Mouse (Mus musculus) forebrain, embryonic 10.5 days (tissue): ENCODE results near the gene Rpl41. TPM values are rescaled to one million over a fixed set of nuclear protein-coding genes. Genes with fewer than 3 reads are reported as not detected.
"Not testable (repeated sequence)": the region's sequence is repeated elsewhere in the genome, so short reads cannot be mapped to it uniquely, and the experiment has no call there.

Experiments
- DNase-seq: peaks from one replicate; pipeline ENCODE4 v3.0.0-alpha.2; 2017; ENCODE audit warnings: low spot score; ENCODE audit errors: extremely low spot score
- H3K27ac ChIP-seq: fragments of 300-500 bp; sonication (generic); 2 replicates; pipeline ENCODE4 v1.5.1; 2016; ENCODE audit warnings: mild to moderate bottlenecking
- H3K27me3 ChIP-seq: fragments of 300-500 bp; sonication (generic); 2 replicates; pipeline ENCODE4 v1.6.1; 2016; ENCODE audit warnings: mild to moderate bottlenecking; ENCODE audit not compliant: poor library complexity, severe bottlenecking
- H3K36me3 ChIP-seq: fragments of 300-500 bp; sonication (generic); replicated peaks from 2 replicates; pipeline ENCODE4 v1.6.1; 2016; ENCODE audit warnings: mild to moderate bottlenecking, moderate library complexity
- H3K4me1 ChIP-seq: fragments of 300-500 bp; sonication (generic); 2 replicates; pipeline ENCODE4 v1.6.1; 2016
- H3K4me3 ChIP-seq: fragments of 300-500 bp; sonication (generic); 2 replicates; pipeline ENCODE4 v1.5.1; 2016; ENCODE audit warnings: mild to moderate bottlenecking, moderate library complexity
- H3K9me3 ChIP-seq: fragments of 300-500 bp; sonication (generic); 2 replicates; pipeline ENCODE4 v1.6.1; 2016; ENCODE audit warnings: mild to moderate bottlenecking, moderate library complexity
- WGBS: fragments of 180-500 bp; shearing (Covaris S2); methylation state at CpG from one replicate; pipeline ENCODE4 v1.1.7; 2016; 5-methylcytosine and 5-hydroxymethylcytosine counted together
- polyA plus RNA-seq: library from polyadenylated mRNA; unstranded; fragments of >200 nt; fragmentation: Nextera tagmentation; extraction: Ambion mirVana; gene quantifications from 2 replicates; pipeline ENCODE4 v1.2.1, GENCODE M21; 2016

The Rpl41 gene
- polyA plus RNA-seq, 1 experiment from 2014 or later, result 3,608 TPM

DNA sequence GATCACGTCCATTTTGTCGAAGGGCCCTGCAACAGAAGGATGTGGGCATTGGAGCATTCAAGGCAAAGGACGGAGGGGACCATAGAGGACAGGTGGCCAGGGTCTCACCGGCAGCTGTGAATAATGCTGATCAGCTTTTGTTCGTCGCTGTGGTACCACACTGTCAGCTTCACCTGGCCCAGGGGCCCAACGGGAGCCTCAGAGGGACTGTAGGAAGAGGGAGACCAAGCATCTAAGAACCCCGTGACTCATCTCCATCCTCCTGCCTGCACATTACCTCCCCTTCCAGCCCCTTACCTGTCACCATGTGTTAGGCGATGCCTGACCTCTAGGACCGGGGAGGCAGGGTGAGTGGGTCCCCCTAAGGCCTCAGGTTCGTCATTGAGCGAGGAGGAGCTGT lies 37.3 kb downstream of the Rpl41 start:
- Histone ChIP-seq H3K36me3 (peaks cover 2% of the 10 kb centered on the region; the same call in 1 of the 2 replicates), H3K9me3 (no peaks in the 10 kb centered on the region), H3K27ac (no peak overlapping the region), H3K4me1 (peaks cover 8% of the 10 kb centered on the region), H3K4me3 (no peak overlapping the region), H3K27me3 (peaks cover 20% of the 10 kb centered on the region)
- no peak for DNase-seq
- WGBS, result 80% methylated on average over 12 of the region's 12 CpGs

DNA sequence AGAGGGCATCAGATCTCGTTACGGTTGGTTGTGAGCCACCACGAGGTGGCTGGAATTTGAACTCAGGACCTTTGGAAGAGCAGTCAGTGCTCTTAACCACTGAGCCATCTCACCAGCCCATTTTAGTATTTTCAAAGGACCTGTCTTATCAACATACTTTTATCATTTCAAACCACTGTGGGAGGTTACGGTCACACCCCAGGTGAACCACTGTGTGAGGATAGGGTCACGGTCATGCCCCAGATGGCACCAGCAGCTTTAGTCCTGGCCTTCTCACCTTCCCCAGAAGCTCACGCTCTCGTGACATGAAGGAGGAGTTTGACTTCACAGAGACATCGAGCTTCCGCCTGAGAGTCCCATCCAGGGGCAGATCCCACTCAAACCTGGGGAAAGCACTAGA lies 37.9 kb downstream of the Rpl41 start:
- Histone ChIP-seq H3K9me3 (no peaks in the 10 kb centered on the region), H3K27me3 (peaks cover 15% of the 10 kb centered on the region), H3K36me3 (peaks cover 2% of the 10 kb centered on the region; the same call in 1 of the 2 replicates), H3K27ac (no peak overlapping the region), H3K4me1 (peaks cover 5% of the 10 kb centered on the region), H3K4me3 (no peak overlapping the region)
- DNase-seq, result no peak
- 94% methylated on average over 9 of the region's 9 CpGs for WGBS

DNA sequence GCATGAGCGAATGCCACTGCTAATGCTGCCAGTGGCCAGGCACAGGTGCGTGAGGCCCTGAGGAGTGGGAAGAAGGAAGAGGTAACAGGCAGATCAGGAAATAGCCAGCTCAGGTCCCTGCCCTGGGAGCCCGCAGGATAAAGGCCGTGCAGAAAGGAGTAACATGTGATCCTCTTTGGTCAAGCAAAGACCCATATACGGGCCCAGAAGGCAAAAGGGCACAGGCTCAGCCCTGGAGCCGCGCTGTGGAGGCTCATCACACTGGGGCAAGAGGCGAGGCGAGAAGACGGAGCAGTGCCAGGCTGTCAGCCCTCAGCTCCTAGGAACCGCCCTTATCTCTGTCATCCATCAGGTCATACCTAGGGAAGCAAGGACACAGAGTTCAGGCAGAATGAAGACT lies 38.8 kb downstream of the Rpl41 start:
- no peak for DNase-seq
- H3K27ac ChIP-seq, result no peak overlapping the region
- peaks cover 6% of the 10 kb centered on the region for H3K27me3 ChIP-seq
- H3K36me3 ChIP-seq, result peaks cover 4% of the 10 kb centered on the region; the same call in 1 of the 2 replicates
- no peak overlapping the region for H3K4me3 ChIP-seq
- H3K9me3 ChIP-seq, result 0 out of 2 replicates have a peak, but pooled peaks cover 2% of the 10 kb centered on the region
- no peaks in the 10 kb centered on the region for H3K4me1 ChIP-seq
- 86% methylated on average over 11 of the region's 11 CpGs for WGBS

GRCm38 (mm10) chr10:128509831-128510230 lies 39.3 kb downstream of the Rpl41 start:
- H3K27ac ChIP-seq, result no peak overlapping the region
- peaks cover 1% of the 10 kb centered on the region for H3K27me3 ChIP-seq
- H3K4me1 ChIP-seq, result no peaks in the 10 kb centered on the region
- H3K36me3 ChIP-seq, result peaks cover 4% of the 10 kb centered on the region; the same call in 1 of the 2 replicates
- DNase-seq, result no peak
- H3K9me3 ChIP-seq, result 0 out of 2 replicates have a peak, but pooled peaks cover 2% of the 10 kb centered on the region
- 87% methylated on average over 4 of the region's 4 CpGs for WGBS
- H3K4me3 ChIP-seq, result no peak overlapping the region

- DNase-seq, result no peak
- no peak overlapping the region for H3K27ac ChIP-seq
- H3K9me3 ChIP-seq, result 0 out of 2 replicates have a peak, but pooled peaks cover 2% of the 10 kb centered on the region
- peaks cover 4% of the 10 kb centered on the region; the same call in 1 of the 2 replicates for H3K36me3 ChIP-seq
- 92% methylated on average over 9 of the region's 9 CpGs for WGBS
- H3K4me3 ChIP-seq, result no peak overlapping the region
- H3K27me3 ChIP-seq, result no peaks in the 10 kb centered on the region
- no peaks in the 10 kb centered on the region for H3K4me1 ChIP-seq
Observed at GRCm38 (mm10) chr10:128509203-128509602, 39.9 kb downstream of the Rpl41 start.

DNA sequence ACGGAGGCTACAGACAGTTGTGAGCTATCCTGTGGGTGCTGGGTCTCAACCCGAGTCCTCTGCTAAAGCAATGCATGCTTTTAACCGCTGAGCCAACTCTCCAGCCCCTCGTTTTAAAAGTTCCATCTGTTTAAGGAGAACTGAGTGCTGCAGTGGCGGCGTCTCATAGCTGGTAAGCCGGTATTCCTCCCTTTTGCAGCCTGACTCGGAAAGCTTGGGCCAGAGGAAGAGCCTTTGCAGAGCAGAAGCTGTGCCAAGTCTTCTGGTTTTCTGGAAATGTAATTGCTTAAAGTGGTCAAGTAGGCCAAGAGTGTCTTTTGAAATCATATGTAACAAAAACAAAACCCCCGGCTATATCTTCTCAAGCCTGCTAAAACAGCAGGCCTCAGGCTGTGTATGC lies 40.8 kb downstream of the Rpl41 start:
- 87% methylated on average over 9 of the region's 9 CpGs for WGBS
- DNase-seq, result no peak
- H3K36me3 ChIP-seq, result peaks cover 4% of the 10 kb centered on the region; the same call in 1 of the 2 replicates

GRCm38 (mm10) chr10:128505974-128506373 lies 43.1 kb downstream of the Rpl41 start:
- WGBS, result 93% methylated on average over 14 of the region's 14 CpGs
- Histone ChIP-seq H3K27me3 (no peaks in the 10 kb centered on the region), H3K4me1 (no peaks in the 10 kb centered on the region)

More for the DNA sequence above, 40.8 kb downstream of the Rpl41 start:
- no peaks in the 10 kb centered on the region for H3K4me1 ChIP-seq
- 0 out of 2 replicates have a peak, but pooled peaks cover 2% of the 10 kb centered on the region for H3K9me3 ChIP-seq
- H3K27me3 ChIP-seq, result no peaks in the 10 kb centered on the region
- H3K27ac ChIP-seq, result no peak overlapping the region
- H3K4me3 ChIP-seq, result no peak overlapping the region

DNA sequence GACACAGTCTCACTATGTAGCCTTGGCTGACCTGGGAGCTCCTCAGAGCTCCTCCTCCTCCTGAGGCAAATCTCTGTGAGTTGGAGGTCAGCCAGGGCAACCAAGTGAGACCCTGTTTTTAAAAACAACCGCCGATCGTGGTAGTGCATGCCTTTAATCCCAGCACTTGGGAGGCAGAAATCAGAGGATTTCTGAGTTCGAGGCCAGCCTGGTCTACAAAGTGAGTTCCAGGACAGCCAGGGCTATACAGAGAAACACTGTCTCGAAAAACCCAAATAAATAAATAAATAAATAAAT lies 43.8 kb downstream of the Rpl41 start:
- H3K27ac ChIP-seq, DNase-seq, H3K36me3 ChIP-seq, H3K4me3 ChIP-seq, H3K9me3 ChIP-seq, H3K4me1 ChIP-seq, H3K27me3 ChIP-seq: not testable (repeated sequence)
- WGBS, result 87% methylated on average over 5 of the region's 5 CpGs

More at GRCm38 (mm10) chr10:128505974-128506373, 43.1 kb downstream of the Rpl41 start:
- Histone ChIP-seq H3K27ac (no peak overlapping the region), H3K4me3 (no peak overlapping the region), H3K9me3 (0 out of 2 replicates have a peak, but pooled peaks cover 2% of the 10 kb centered on the region), H3K36me3 (peaks cover 3% of the 10 kb centered on the region; the same call in 1 of the 2 replicates)
- no peak for DNase-seq

GRCm38 (mm10) chr10:128504641-128505370 lies 44.3 kb downstream of the Rpl41 start:
- 79% methylated on average over 9 of the region's 9 CpGs for WGBS
- no peaks in the 10 kb centered on the region for H3K27me3 ChIP-seq
- 0 out of 2 replicates have a peak overlapping the region, but pooled peaks have one; percentile 6 for H3K27ac ChIP-seq
- H3K9me3 ChIP-seq, result 0 out of 2 replicates have a peak, but pooled peaks cover 2% of the 10 kb centered on the region
- H3K36me3 ChIP-seq, result peaks cover 3% of the 10 kb centered on the region; the same call in 1 of the 2 replicates
- H3K4me1 ChIP-seq, result no peaks in the 10 kb centered on the region
- no peak overlapping the region for H3K4me3 ChIP-seq
- DNase-seq, result no peak

GRCm38 (mm10) chr10:128504012-128504411 lies 45.1 kb downstream of the Rpl41 start:
- DNase-seq, result no peak
- 97% methylated on average over 3 of the region's 3 CpGs for WGBS
- peaks cover 3% of the 10 kb centered on the region; the same call in 1 of the 2 replicates for H3K36me3 ChIP-seq
- H3K9me3 ChIP-seq, result 0 out of 2 replicates have a peak, but pooled peaks cover 2% of the 10 kb centered on the region
- H3K27me3 ChIP-seq, result no peaks in the 10 kb centered on the region
- H3K4me3 ChIP-seq, result no peak overlapping the region
- peaks cover 7% of the 10 kb centered on the region for H3K4me1 ChIP-seq
- H3K27ac ChIP-seq, result no peak overlapping the region

DNA sequence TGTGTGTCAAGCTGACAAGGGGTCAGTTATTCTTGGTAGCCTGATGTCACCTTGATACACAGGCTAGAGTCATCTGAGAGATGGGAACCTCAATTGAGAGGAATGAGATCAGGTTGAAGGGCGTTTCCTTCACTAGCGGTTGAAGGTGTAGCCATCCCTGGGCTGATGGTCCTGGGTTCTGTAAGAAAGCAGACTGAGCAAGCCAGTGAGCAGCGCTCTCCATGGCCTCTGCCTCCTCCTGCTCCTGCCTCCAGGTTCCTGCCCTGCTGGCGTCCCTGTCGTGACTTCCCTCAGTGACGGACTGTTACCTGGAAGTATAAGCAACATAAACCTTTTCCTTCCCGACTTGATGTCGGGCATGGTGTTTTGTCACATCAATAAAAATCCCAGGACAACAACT lies 45.6 kb downstream of the Rpl41 start:
- H3K36me3 ChIP-seq, result peaks cover 3% of the 10 kb centered on the region; the same call in 1 of the 2 replicates
- DNase-seq, result no peak
- H3K27me3 ChIP-seq, result no peaks in the 10 kb centered on the region
- peaks cover 7% of the 10 kb centered on the region for H3K4me1 ChIP-seq
- H3K27ac ChIP-seq, result no peak overlapping the region
- H3K4me3 ChIP-seq, result no peak overlapping the region
- H3K9me3 ChIP-seq, result 0 out of 2 replicates have a peak, but pooled peaks cover 2% of the 10 kb centered on the region
- WGBS, result 73% methylated on average over 8 of the region's 8 CpGs

DNA sequence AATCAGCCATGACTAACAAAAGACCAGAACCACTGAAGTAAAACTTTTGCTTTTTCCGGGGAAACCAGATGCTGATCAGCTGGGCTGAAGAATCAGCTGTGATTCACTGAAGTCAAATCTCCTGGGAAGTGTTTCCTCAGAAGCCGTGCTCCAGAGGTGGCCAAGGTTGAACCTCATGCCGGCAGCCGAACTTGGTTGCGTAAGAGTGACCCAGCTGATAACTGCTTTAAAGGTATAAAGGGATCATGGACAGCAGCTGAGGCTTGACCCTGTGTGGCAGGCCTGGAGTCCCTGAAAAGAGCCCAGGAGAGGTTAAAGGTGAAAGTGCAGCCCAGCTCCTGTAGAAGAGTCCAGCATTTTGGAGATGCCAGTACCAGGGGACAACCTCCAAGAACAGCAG lies 46.8 kb downstream of the Rpl41 start:
- WGBS, result 90% methylated on average over 5 of the region's 5 CpGs
- peaks cover 1% of the 10 kb centered on the region; the same call in 1 of the 2 replicates for H3K27me3 ChIP-seq
- peaks cover 19% of the 10 kb centered on the region for H3K4me1 ChIP-seq
- 0 out of 2 replicates have a peak, but pooled peaks cover 2% of the 10 kb centered on the region for H3K9me3 ChIP-seq
- no peak overlapping the region for H3K4me3 ChIP-seq
- peaks cover 3% of the 10 kb centered on the region; the same call in 1 of the 2 replicates for H3K36me3 ChIP-seq
- H3K27ac ChIP-seq, result no peak overlapping the region
- DNase-seq, result no peak

DNA sequence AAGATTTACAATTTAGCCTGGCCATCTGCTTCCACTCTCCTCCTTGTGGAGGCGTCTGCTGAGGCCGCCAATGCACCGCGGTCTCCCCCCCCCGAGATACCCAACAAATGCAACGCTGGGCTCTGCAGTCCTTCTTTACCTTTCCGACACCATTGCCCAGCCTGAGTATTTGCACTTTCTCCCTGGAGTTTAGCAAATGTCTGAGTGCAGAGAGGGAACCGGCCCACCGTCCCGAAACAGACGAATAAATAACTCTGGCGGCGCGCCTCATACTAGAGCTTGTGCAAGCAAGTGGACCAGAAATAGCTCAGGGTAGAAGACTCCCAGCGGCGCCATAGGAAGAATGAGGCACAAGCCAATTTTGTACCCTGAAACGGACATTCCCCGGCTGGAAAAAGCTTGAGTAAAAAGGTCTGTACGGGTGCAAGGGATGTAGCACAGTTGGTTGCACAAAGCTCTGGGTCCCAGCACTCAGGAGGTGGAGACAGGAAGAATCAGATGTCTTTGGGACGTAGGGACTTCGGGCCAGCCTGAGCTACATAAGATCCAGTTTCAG lies 49.9 kb downstream of the Rpl41 start:
- H3K27me3 ChIP-seq, result peaks cover 14% of the 10 kb centered on the region
- no peaks in the 10 kb centered on the region for H3K36me3 ChIP-seq
- whole genome bisulfite sequencing, result 4% methylated on average over 21 of the region's 21 CpGs
- peak overlapping the region; percentile 67 for H3K4me3 ChIP-seq
- H3K9me3 ChIP-seq, result no peaks in the 10 kb centered on the region
- peak; percentile 57 for DNase-seq
- peak overlapping the region; percentile 81 for H3K27ac ChIP-seq
- peaks cover 43% of the 10 kb centered on the region for H3K4me1 ChIP-seq
